Mouse (Mus musculus): ENCODE data around the gene Smim5. TPM values are rescaled to one million over a fixed set of nuclear protein-coding genes. Genes with fewer than 3 reads are reported as not detected.

Smim5 gene
- polyA plus RNA-seq, 1 experiment: not detected

- H3K27ac ChIP-seq (ENCODE audit: insufficient read depth, low read depth, low read length): no peak overlapping the region
- TF ChIP-seq POLR2A (IDR thresholded peaks at IDR 0.05; ENCODE audit: borderline replicate concordance, low read depth, low read length): no peak
- H3K4me3 ChIP-seq (ENCODE audit: insufficient read depth, low read length): no peak overlapping the region
- peaks cover 7% of the 10 kb centered on the region for H3K4me1 ChIP-seq (ENCODE audit: control insufficient read depth, insufficient read depth, low read length)
Measured at GRCm38 (mm10) chr11:115876438-115876837, 23.3 kb upstream of the Smim5 start.

GRCm38 (mm10) chr11:115877174-115877755 lies 22.5 kb upstream of the Smim5 start:
- TF ChIP-seq POLR2A (IDR thresholded peaks at IDR 0.05; ENCODE audit: borderline replicate concordance, low read depth, low read length) (no peak), CTCF (IDR thresholded peaks at IDR 0.05; ENCODE audit: low read depth, low read length) (no peak)
- H3K27ac ChIP-seq (ENCODE audit: insufficient read depth, low read depth, low read length): no peak overlapping the region
- H3K4me3 ChIP-seq (ENCODE audit: insufficient read depth, low read length): no peak overlapping the region
- H3K4me1 ChIP-seq (ENCODE audit: control insufficient read depth, insufficient read depth, low read length): peaks cover 7% of the 10 kb centered on the region

- Histone ChIP-seq H3K4me3 (ENCODE audit: insufficient read depth, low read length) (no peak overlapping the region), H3K4me1 (ENCODE audit: control insufficient read depth, insufficient read depth, low read length) (peaks cover 7% of the 10 kb centered on the region), H3K27ac (ENCODE audit: insufficient read depth, low read depth, low read length) (no peak overlapping the region)
- TF ChIP-seq CTCF (IDR thresholded peaks at IDR 0.05; ENCODE audit: low read depth, low read length) (no peak), POLR2A (IDR thresholded peaks at IDR 0.05; ENCODE audit: borderline replicate concordance, low read depth, low read length) (no peak)
Measured at GRCm38 (mm10) chr11:115878071-115878470, 21.7 kb upstream of the Smim5 start.

GRCm38 (mm10) chr11:115881002-115881401 lies 18.8 kb upstream of the Smim5 start:
- no peak overlapping the region for H3K27ac ChIP-seq (ENCODE audit: insufficient read depth, low read depth, low read length)
- no peak for TF ChIP-seq POLR2A (IDR thresholded peaks at IDR 0.05; ENCODE audit: borderline replicate concordance, low read depth, low read length)
- TF ChIP-seq CTCF (IDR thresholded peaks at IDR 0.05; ENCODE audit: low read depth, low read length): peak; percentile 90
- peaks cover 7% of the 10 kb centered on the region for H3K4me1 ChIP-seq (ENCODE audit: control insufficient read depth, insufficient read depth, low read length)
- H3K4me3 ChIP-seq (ENCODE audit: insufficient read depth, low read length): no peak overlapping the region

- Histone ChIP-seq H3K27ac (ENCODE audit: insufficient read depth, low read depth, low read length) (no peak overlapping the region), H3K4me1 (ENCODE audit: control insufficient read depth, insufficient read depth, low read length) (no peaks in the 10 kb centered on the region), H3K4me3 (ENCODE audit: insufficient read depth, low read length) (no peak overlapping the region)
- TF ChIP-seq CTCF (IDR thresholded peaks at IDR 0.05; ENCODE audit: low read depth, low read length): no peak
- no peak for TF ChIP-seq POLR2A (IDR thresholded peaks at IDR 0.05; ENCODE audit: borderline replicate concordance, low read depth, low read length)
Measured at GRCm38 (mm10) chr11:115883251-115883650, 16.5 kb upstream of the Smim5 start.

GRCm38 (mm10) chr11:115884361-115884760 lies 15.4 kb upstream of the Smim5 start:
- H3K27ac ChIP-seq (ENCODE audit: insufficient read depth, low read depth, low read length): no peak overlapping the region
- no peak overlapping the region for H3K4me3 ChIP-seq (ENCODE audit: insufficient read depth, low read length)
- TF ChIP-seq CTCF (IDR thresholded peaks at IDR 0.05; ENCODE audit: low read depth, low read length): no peak
- no peaks in the 10 kb centered on the region for H3K4me1 ChIP-seq (ENCODE audit: control insufficient read depth, insufficient read depth, low read length)

GRCm38 (mm10) chr11:115885281-115885680 lies 14.5 kb upstream of the Smim5 start:
- H3K4me3 ChIP-seq (ENCODE audit: insufficient read depth, low read length): no peak overlapping the region
- TF ChIP-seq CTCF (IDR thresholded peaks at IDR 0.05; ENCODE audit: low read depth, low read length) (no peak), POLR2A (IDR thresholded peaks at IDR 0.05; ENCODE audit: borderline replicate concordance, low read depth, low read length) (no peak)
- no peaks in the 10 kb centered on the region for H3K4me1 ChIP-seq (ENCODE audit: control insufficient read depth, insufficient read depth, low read length)
- H3K27ac ChIP-seq (ENCODE audit: insufficient read depth, low read depth, low read length): no peak overlapping the region

GRCm38 (mm10) chr11:115886446-115886845 lies 13.3 kb upstream of the Smim5 start:
- Histone ChIP-seq H3K27ac (ENCODE audit: insufficient read depth, low read depth, low read length) (no peak overlapping the region), H3K4me3 (ENCODE audit: insufficient read depth, low read length) (no peak overlapping the region)
- no peak for TF ChIP-seq POLR2A (IDR thresholded peaks at IDR 0.05; ENCODE audit: borderline replicate concordance, low read depth, low read length)
- TF ChIP-seq CTCF (IDR thresholded peaks at IDR 0.05; ENCODE audit: low read depth, low read length): no peak

GRCm38 (mm10) chr11:115888020-115888419 lies 11.7 kb upstream of the Smim5 start:
- H3K4me3 ChIP-seq (ENCODE audit: insufficient read depth, low read length): no peak overlapping the region

More at GRCm38 (mm10) chr11:115886446-115886845, 13.3 kb upstream of the Smim5 start:
- no peaks in the 10 kb centered on the region for H3K4me1 ChIP-seq (ENCODE audit: control insufficient read depth, insufficient read depth, low read length)

GRCm38 (mm10) chr11:115889159-115889558 lies 10.6 kb upstream of the Smim5 start:
- Histone ChIP-seq H3K27ac (ENCODE audit: insufficient read depth, low read depth, low read length) (no peak overlapping the region), H3K4me1 (ENCODE audit: control insufficient read depth, insufficient read depth, low read length) (no peaks in the 10 kb centered on the region), H3K4me3 (ENCODE audit: insufficient read depth, low read length) (no peak overlapping the region)
- no peak for TF ChIP-seq CTCF (IDR thresholded peaks at IDR 0.05; ENCODE audit: low read depth, low read length)
- no peak for TF ChIP-seq POLR2A (IDR thresholded peaks at IDR 0.05; ENCODE audit: borderline replicate concordance, low read depth, low read length)

More at GRCm38 (mm10) chr11:115888020-115888419, 11.7 kb upstream of the Smim5 start:
- no peak overlapping the region for H3K27ac ChIP-seq (ENCODE audit: insufficient read depth, low read depth, low read length)
- TF ChIP-seq POLR2A (IDR thresholded peaks at IDR 0.05; ENCODE audit: borderline replicate concordance, low read depth, low read length) (no peak), CTCF (IDR thresholded peaks at IDR 0.05; ENCODE audit: low read depth, low read length) (no peak)
- no peaks in the 10 kb centered on the region for H3K4me1 ChIP-seq (ENCODE audit: control insufficient read depth, insufficient read depth, low read length)

- H3K4me3 ChIP-seq (ENCODE audit: insufficient read depth, low read length): no peak overlapping the region
- no peaks in the 10 kb centered on the region for H3K4me1 ChIP-seq (ENCODE audit: control insufficient read depth, insufficient read depth, low read length)
- TF ChIP-seq POLR2A (IDR thresholded peaks at IDR 0.05; ENCODE audit: borderline replicate concordance, low read depth, low read length) (no peak), CTCF (IDR thresholded peaks at IDR 0.05; ENCODE audit: low read depth, low read length) (no peak)
- H3K27ac ChIP-seq (ENCODE audit: insufficient read depth, low read depth, low read length): no peak overlapping the region
Measured at GRCm38 (mm10) chr11:115892213-115892612, 7.6 kb upstream of the Smim5 start.

Measured in bone marrow macrophage, adult 2 months (primary cell).